Mouse (Mus musculus) heart, postnatal 0 days (tissue): ENCODE measurements around the gene Nodal.

ENCODE experiments used
- CTCF ChIP-seq: IDR thresholded peaks from 2 replicates; pipeline ENCODE4 v1.5.1; 2016; ENCODE audit warnings: antibody characterized with exemption, control low read depth, low read depth
- EP300 ChIP-seq: IDR thresholded peaks from 2 replicates; pipeline ENCODE4 v1.6.1; 2016; ENCODE audit warnings: antibody characterized with exemption, low read depth

DNA sequence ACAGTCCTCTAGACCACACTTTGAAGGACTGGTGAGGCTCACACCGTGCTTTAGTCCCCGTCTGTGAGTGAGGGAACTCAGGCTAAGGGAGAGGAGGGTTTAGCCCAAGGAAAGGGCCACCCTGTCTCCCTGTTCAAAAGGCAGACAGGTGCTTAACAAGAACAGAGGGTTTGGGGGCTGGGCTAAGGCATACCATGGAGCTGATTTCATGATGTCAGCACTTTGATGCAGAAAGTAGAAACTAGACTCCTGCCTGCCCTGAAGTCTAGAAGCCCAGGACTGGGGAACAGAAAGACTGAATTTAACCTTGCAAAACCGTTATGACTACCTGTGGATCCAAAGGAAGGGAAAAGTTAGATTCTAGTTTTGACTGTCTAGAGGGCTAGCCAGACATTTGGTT lies 39.4 kb downstream of the Nodal start:
- TF ChIP-seq CTCF (no peak), EP300 (no peak)
